Mouse (Mus musculus) embryo, embryonic 11 days (tissue): ENCODE measurements around the gene Dtwd1.
"Not testable (repeated sequence)": the region's sequence is repeated elsewhere in the genome, so short reads cannot be mapped to it uniquely, and the experiment has no call there.

Source experiments
- DNase-seq: peaks from one replicate; pipeline ENCODE4 v3.0.0-alpha.2; 2015

The Dtwd1 gene

DNA sequence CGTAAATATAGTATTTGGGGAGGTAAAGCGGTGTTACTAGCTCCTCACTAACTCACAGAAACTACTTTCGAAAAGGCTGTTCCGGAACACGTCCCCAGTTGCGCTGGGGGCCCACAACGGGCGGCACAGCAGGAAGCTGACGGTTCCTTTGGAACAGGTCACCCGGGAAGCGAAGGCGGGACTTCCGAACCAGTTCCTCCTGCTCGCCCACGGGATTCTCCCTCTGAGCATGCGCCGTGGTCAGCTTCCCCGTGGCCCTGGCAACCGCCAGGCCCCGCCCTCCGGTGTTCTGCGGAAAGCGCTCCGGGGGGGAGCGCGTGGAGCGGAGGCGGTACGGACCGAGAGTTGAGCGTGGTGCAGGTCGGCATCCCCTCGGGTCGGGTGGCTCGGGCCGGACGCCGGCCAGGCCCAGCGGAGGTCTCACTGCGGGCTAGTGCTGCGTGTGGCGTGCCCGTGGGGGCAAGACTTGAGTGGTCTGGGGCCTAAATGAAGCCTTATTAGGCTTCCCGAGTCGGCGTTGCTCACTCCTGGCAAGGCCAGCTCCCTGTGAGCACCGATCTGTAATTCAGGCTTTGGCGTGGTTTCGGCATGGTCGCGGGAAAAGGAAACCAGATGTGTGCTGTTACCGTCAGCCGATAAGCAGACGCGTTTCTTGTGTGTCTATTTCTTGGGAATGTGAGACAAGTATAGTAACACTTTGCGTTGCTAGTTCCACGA is at the start of gene Dtwd1, which contains the start of gene Fam227b:
TSS of gene Dtwd1 (plus strand) at position 287 of the 717 bp plus-strand sequence.
TSS of gene Fam227b (minus strand) at position 150 of the 717 bp plus-strand sequence.
- peak; percentile 99 for DNase-seq

- DNase-seq = no peak
These were observed 4.2 kb upstream of the Dtwd1 start for GRCm38 (mm10) chr2:126147723-126148122.

- no peak for DNase-seq
These were observed 13.5 kb downstream of the Dtwd1 start for GRCm38 (mm10) chr2:126165277-126166018.

DNA sequence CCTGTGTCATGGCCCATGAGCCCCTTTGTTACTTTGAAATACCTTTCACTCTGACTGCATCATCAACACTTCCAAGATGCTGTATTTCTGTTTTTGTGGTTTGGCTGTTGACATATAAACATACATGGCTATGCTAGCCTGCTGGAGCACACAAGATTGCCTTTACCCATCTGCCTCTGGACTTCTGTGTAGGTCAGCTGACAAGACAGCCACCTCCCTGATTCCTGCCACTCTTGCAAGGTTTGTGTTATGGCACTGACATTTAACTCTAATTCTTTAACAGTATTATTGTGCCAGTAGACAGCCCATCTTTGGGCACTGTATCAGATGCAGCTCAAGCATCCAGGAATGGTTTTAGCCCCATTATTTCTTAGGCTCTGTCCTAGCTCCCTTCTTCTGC is 14.4 kb downstream of the Dtwd1 start:
- no peak for DNase-seq

DNA sequence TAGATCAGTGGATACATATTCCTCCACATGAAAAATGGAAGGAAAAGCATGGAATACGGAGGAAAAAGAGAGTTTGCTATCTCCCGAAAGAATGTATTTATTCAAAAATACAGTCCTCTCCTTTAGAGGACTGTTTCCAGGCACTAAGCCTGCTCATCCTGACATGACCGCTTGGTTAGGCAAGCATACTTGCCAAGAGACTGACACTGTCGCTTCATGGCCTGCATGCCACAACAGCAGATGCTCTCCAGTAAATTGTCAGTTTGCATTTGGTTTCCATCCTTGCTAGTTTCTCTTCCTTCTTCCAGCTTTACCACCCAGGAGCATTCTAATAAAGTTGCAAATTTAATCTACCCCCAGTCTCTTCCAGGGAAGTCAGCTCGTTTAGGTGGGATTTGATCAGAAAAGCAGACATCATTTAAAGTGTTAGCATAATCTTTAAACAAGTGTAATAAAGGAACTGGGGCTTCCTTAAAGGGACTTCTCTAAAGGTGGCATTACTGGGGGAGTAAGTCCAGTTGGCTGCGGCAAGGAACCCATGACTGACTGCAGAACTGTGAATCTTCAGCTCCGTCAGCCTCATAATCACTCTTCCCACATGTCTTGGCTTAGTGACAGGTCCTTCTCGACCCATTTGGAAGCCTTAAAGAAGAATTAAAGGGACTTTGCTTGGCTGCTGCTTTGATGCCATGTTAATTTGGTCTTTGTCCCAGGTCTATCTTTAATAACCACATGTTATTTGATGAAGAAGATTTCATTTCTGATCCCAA is 15.1 kb downstream of the Dtwd1 start:
- no peak for DNase-seq

DNA sequence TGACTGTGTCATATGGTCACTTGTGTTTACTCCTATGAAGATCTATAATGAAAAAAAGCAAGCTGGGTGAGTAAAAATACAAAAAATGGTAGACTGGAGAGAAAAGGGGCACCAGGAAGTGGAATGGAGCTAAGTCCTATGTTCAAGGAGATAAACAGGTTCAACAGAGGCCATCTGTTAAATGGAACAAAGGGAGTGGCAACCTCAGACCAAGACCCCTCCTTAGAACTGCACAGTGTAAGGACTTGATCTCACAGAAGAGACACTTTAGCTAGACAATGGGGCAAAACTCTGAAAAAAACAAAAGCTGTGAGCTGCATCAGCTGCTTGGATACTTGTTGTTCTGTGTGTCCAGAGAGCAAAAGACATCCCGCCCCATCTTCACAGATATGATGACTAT is 19.5 kb downstream of the Dtwd1 start:
- DNase-seq = no peak

DNA sequence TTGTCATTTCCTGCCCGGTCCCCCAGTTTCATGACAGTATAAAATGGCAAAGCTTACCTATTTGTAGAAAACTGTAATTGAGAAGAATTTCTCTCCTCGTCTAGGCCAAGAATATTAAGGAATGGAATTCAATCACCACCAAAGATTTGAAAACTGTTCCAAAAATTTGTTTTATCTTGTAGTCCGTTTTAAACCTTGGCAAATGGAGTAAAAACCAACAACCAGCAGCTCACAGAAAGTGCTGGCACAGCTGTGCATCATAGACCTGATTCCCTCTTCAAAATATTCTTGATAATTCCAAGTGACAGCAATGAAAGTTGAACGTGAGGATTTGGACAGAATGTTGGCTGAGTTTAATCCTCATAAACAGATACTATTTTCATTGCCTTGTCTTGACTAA is 39.4 kb downstream of the Dtwd1 start:
- DNase-seq = no peak

DNA sequence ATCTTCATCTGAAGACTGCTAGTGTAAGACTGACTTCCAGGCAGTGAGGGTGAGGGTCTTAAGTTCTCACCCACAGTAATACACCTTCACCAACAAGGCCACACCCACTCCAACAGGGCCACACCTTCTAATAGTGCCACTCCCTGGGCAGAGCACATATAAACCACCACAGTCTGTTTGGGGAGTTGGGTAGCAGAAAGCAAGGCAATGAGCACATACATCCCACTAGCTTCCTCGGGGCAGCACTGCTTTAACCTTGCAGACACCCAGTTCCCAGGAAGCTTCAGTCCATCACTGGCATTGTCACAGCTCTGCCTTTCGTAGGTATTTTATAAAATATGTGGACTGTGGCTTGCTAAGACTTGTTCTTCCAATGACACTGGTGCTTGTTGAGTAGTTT is 40.2 kb downstream of the Dtwd1 start:
- DNase-seq = no peak

DNA sequence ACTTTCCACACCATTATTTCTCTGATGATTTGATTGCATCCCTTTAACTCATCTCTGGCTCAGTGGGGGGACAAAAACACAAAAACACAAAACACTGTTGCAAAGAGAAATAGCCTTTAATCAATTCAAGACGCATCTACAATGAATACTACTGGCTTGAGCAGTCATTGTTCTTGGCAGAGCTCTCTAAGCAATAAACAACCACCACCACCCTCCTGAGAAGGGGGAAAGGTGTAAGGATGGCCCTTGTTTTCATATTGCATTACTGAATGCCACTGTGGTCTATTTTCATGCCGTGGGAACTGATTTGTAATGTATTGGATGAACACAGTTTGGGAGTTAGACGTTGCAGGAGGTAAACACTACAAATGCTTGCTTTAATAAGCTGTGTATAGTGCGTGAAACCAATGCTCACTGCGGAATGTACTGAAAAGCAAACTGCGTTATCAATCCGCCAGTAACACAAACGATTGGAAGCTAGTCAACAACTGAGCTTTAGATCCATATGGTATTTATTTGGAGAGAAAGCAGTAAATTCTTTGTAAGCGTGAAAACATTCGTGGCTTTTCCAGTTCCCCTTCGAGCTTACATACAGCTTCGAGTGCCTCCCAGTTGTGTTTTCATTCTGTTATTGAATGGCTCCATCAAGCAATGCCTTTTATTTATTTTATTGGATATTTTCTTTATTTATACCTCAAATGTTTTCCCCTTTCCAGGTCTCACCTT is 43.9 kb downstream of the Dtwd1 start:
- DNase-seq = no peak

DNA sequence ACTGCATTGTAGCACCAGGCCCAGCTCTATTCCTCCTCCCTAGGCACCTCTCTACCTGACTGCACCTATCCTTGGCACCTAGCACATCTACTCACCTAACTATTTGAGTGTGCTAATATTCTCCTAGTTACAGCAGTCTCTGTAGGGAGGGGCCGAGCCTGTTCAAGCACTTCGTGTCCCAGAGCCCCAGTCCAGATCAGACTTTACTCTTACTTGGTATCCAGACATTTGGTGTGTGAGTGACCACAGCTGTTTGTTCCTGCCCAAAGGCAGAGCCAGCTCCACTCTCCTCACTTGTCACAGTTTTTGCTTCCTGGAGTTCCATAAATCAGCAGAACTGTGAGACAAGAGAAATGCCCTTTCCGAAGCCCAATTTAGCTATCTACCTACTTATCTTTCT is 47.0 kb downstream of the Dtwd1 start:
- no peak for DNase-seq

DNA sequence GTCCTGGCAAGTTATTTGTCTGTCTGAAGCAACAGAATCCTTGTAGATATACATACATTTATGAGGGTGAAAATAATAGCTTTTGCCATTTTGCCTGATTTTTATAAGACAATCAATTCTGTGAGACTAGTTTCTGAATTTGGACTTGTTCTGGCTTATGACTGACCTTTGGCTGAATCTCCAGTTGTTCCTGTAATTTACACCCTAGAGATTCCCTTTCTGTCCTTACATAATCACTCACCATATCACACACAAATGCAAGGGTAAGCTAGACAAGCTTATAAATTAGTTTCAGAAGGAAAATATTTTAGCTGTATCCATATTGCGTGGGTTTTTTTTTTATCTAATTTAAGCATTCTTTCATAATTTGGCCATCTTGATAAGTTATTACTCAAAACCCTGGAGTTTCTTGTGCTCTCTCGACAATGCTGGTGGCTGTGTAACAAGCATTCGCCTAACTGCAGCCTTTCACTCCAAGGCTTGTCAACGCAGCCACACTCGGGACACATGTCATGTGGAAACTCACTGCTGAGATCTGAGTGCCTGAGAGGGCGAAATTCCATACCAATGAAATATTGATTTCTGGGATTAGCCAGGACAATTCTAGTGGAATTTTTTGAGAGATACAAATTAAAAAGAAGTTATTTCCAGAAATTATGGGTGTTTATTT is 59.2 kb downstream of the Dtwd1 start:
- DNase-seq = no peak

DNA sequence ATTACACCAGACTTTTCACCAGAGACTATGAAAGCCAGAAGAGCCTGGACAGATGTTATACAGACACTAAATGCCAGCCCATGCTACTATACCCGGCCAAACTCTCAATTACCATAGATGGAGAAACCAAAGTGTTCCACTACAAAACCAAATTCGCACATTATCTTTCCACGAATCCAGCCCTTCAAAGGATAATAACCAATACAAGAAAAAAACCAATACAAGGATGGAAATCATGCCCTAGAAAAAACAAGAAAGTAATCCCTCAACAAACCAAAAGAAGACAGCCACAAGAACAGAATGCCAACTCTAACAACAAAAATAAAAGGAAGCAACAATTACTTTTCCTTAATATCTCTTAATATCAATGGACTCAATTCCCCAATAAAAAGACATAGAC is 62.9 kb downstream of the Dtwd1 start, which contains the start of gene Gm17555:
TSS of gene Gm17555 (plus strand) at position 301 of the 400 bp plus-strand sequence.
- DNase-seq = not testable (repeated sequence)
